Mouse (Mus musculus) hindbrain, embryonic 11.5 days (tissue): ENCODE results near the gene Golga7b. TPM values are rescaled to one million over a fixed set of nuclear protein-coding genes. Genes with fewer than 3 reads are reported as not detected.

Experiments
- ATAC-seq: fragments of 200-750 bp; cut with Nextera tagmentation; 2 replicates; pipeline ENCODE4 v1.8.0; 2017; ENCODE audit warnings: mild to moderate bottlenecking, moderate TSS enrichment, moderate library complexity; ENCODE audit not compliant: low FRiP score
- DNase-seq: peaks from one replicate; pipeline ENCODE4 v3.0.0-alpha.2; 2015; ENCODE audit warnings: low spot score
- H3K27ac ChIP-seq: fragments of 300-500 bp; sonication (generic); 2 replicates; pipeline ENCODE4 v1.5.1; 2014; ENCODE audit warnings: mild to moderate bottlenecking, low read depth, low read length
- H3K27me3 ChIP-seq: fragments of 300-500 bp; sonication (generic); 2 replicates; pipeline ENCODE4 v1.6.1; 2014; ENCODE audit warnings: mild to moderate bottlenecking, low read length, moderate library complexity, mixed read lengths; ENCODE audit not compliant: control insufficient read depth, insufficient read depth
- H3K36me3 ChIP-seq: fragments of 300-500 bp; sonication (generic); 2 replicates; pipeline ENCODE4 v1.6.1; 2014; ENCODE audit warnings: mild to moderate bottlenecking, low read length, moderate library complexity, mixed read lengths; ENCODE audit not compliant: control insufficient read depth, insufficient read depth
- H3K4me1 ChIP-seq: fragments of 300-500 bp; sonication (generic); replicated peaks from 2 replicates; pipeline ENCODE4 v1.6.1; 2014; ENCODE audit warnings: low read length, mixed read lengths; ENCODE audit not compliant: control insufficient read depth, insufficient read depth
- H3K4me2 ChIP-seq: fragments of 300-500 bp; sonication (generic); replicated peaks from 2 replicates; pipeline ENCODE4 v1.6.1; 2014; ENCODE audit warnings: mild to moderate bottlenecking, low read depth, low read length
- H3K4me3 ChIP-seq: fragments of 300-500 bp; sonication (generic); 2 replicates; pipeline ENCODE4 v1.5.1; 2014; ENCODE audit warnings: low read depth, low read length
- H3K9ac ChIP-seq: fragments of 300-500 bp; sonication (generic); 2 replicates; pipeline ENCODE4 v1.6.1; 2014; ENCODE audit warnings: low read depth, low read length
- H3K9me3 ChIP-seq: fragments of 300-500 bp; sonication (generic); 2 replicates; pipeline ENCODE4 v1.6.1; 2016; ENCODE audit warnings: low read length; ENCODE audit not compliant: control insufficient read depth
- WGBS: fragments of 180-500 bp; shearing (Covaris S2); extraction: QIAGEN DNeasy Blood & Tissue Kit; methylation state at CpG from one replicate; pipeline ENCODE4 v1.1.7; 2014; 5-methylcytosine and 5-hydroxymethylcytosine counted together
- polyA plus RNA-seq: library from polyadenylated mRNA; unstranded; fragments of >200 nt; fragmentation: Nextera tagmentation; extraction: Ambion mirVana; gene quantifications from 2 replicates; pipeline ENCODE4 v1.2.1, GENCODE M21; 2014

Gene Golga7b
- polyA plus RNA-seq, 1 experiment from 2014 or later, result 5.0 TPM

DNA sequence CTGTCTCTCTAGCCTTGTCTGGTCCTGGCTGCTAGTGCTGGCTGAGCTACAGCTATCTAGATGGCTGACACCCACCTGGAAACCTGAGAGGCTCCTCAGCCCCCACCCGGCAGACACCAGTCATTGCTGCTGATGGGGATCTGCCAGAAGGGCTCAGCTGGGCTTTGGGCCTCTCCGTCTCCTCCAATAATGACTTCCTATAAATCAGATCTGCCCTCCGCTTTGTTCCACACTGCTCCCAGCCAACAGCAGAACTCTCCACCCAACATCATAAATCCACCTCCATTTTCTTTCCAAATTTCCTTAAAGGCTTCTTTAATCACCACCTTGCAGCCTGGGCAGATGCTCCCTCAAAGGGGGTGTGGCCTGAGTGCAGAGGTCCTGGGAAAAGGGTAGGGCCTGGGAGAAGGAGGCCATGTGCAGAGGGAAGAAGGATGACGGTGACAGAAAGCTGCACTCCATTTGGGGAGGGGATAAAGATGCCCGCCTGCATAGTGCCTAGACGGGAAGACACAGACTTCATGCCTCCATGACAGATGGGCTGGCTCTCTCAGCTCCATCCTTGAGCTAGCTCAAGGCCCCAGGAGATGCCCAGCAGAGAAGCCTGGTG, 67.8 kb downstream of the Golga7b start:
- peaks cover 7% of the 10 kb centered on the region; the same call in 1 of the 2 replicates for H3K4me1 ChIP-seq
- H3K27ac ChIP-seq, result peak overlapping the region; percentile 68
- no peaks in the 10 kb centered on the region for H3K27me3 ChIP-seq
- ATAC-seq (peak; percentile 76), DNase-seq (peak; percentile 39)
- no peaks in the 10 kb centered on the region for H3K9me3 ChIP-seq
- no peaks in the 10 kb centered on the region for H3K36me3 ChIP-seq
- H3K9ac ChIP-seq, result no peak overlapping the region
- no peak overlapping the region for H3K4me3 ChIP-seq
- WGBS, result 65% methylated on average over 6 of the region's 6 CpGs
- H3K4me2 ChIP-seq, result no peak overlapping the region

DNA sequence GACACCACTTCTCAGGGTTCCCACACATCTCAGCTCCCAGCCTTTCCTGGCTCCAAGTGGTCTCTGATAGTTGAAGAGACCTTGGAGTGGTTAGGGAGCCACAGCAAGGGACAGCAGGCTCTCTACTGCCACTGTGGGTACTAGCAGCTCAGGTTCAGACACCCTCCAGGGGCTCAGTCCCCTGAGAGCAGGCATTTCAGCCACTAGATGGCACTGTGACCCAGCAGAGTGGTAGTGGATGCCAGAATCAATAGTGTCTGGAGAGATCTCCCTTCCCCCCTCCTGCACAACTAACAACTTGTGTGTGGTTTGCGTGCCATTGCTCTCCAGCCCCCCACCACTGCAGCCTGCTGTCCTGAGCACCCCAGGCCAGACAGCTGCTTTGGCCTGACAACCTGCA, 68.5 kb downstream of the Golga7b start:
- peak overlapping the region; percentile 68 for H3K27ac ChIP-seq
- peak; percentile 89 for DNase-seq

DNA sequence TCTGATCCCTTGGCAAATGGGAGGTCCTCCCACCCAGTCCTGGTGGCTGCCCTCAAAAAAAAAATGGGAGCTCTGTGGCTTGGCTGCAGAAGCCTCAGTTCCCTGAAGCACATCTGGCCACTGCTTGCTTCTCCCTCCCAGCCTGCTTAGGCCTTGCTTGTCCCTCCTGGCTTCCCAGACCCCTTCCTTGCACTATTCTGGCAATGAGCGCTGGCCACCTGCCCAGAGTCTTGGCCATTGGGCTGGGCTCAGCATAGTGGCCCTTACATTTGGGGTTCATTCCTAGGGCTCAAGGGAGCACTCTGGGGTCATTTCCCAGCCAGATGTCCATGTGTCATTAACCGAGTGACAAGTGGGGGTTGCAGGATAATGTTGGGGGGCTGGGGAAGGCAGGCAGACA, 69.2 kb downstream of the Golga7b start:
- ATAC-seq, result no peak; the same call in 1 of the 2 replicates
- H3K27ac ChIP-seq, result 0 out of 2 replicates have a peak overlapping the region, but pooled peaks have one; percentile 0
- H3K36me3 ChIP-seq, result no peaks in the 10 kb centered on the region
- H3K9ac ChIP-seq, result no peak overlapping the region
- no peak for DNase-seq
- peaks cover 7% of the 10 kb centered on the region; the same call in 1 of the 2 replicates for H3K4me1 ChIP-seq
- no peak overlapping the region for H3K4me2 ChIP-seq
- H3K27me3 ChIP-seq, result no peaks in the 10 kb centered on the region
- no peak overlapping the region for H3K4me3 ChIP-seq
- H3K9me3 ChIP-seq, result no peaks in the 10 kb centered on the region
- WGBS, result 85% methylated on average over 2 of the region's 2 CpGs

More for the DNA sequence above, 68.5 kb downstream of the Golga7b start:
- H3K9ac ChIP-seq, result no peak overlapping the region
- no peak overlapping the region for H3K4me2 ChIP-seq
- no peak overlapping the region for H3K4me3 ChIP-seq
- H3K9me3 ChIP-seq, result no peaks in the 10 kb centered on the region
- WGBS, result 6% methylated on average over 1 of the region's 1 CpGs
- H3K27me3 ChIP-seq, result no peaks in the 10 kb centered on the region
- peak; percentile 61 for ATAC-seq
- no peaks in the 10 kb centered on the region for H3K36me3 ChIP-seq
- peaks cover 7% of the 10 kb centered on the region; the same call in 1 of the 2 replicates for H3K4me1 ChIP-seq

DNA sequence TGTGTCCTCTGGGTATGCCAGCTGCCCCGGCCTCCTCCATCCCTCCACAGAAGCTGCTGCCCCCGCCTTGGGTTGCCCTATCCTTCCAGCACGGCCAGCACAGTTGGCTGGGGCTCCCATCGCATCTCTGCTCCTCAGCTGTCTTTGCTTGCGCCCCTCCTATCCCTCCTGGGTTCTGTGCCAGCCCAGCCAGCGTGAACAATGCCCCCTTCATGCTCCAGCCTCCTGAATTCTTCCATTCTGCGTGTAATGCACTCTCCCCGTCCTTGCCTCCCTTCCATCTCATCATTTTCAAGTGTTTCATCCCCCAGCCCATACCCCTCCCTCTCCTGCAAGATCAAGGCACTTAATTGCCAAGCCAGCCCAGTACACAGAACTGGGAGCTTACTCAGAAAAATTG, 69.6 kb downstream of the Golga7b start:
- Histone ChIP-seq H3K4me3 (no peak overlapping the region), H3K27ac (no peak overlapping the region), H3K36me3 (no peaks in the 10 kb centered on the region), H3K27me3 (no peaks in the 10 kb centered on the region), H3K4me1 (peaks cover 7% of the 10 kb centered on the region; the same call in 1 of the 2 replicates), H3K9me3 (no peaks in the 10 kb centered on the region), H3K4me2 (no peak overlapping the region), H3K9ac (no peak overlapping the region)
- WGBS, result 70% methylated on average over 8 of the region's 8 CpGs
- DNase-seq (no peak), ATAC-seq (no peak)

DNA sequence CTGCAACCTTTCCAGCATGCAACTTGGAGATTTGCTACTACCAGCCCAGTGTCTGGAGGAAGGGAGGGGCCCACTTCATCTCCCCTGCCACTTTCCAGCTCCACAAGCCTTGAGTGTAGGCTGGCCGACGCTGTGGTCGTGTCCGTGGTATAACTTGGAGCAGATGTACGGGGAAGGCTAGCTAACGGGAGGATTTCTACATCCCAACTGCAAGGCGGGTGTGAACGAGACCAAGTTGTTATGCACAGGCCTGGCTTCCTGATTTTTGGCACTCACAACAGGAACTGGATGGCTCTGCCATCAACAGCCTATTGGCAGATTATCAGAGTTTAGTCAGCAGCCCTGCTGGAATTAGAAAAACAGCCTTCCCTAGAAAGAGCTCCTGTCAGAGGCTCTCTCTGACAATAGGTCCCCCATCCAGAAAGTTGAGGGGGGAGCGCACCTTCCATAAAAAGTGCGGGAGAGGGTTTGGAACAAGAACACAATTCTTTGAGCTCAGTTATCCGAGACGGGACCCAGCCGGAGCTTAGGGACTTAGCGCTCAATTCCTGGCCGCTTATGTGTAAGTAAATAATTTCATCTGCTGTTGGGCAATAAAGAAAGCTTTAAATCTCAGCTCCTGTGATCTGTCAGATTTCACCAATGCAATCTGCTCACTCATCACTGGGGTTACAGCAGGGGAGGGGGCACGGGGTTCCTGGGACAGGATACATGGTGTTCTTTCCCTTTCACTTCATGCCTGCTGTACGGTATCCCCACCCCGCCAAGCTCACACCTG, 70.5 kb downstream of the Golga7b start:
- Histone ChIP-seq H3K36me3 (no peaks in the 10 kb centered on the region), H3K4me1 (peaks cover 7% of the 10 kb centered on the region; the same call in 1 of the 2 replicates), H3K4me3 (no peak overlapping the region), H3K27me3 (no peaks in the 10 kb centered on the region), H3K9ac (no peak overlapping the region), H3K4me2 (no peak overlapping the region), H3K9me3 (no peaks in the 10 kb centered on the region), H3K27ac (peak overlapping the region; percentile 58)
- no peak for ATAC-seq
- WGBS, result 68% methylated on average over 18 of the region's 18 CpGs
- DNase-seq, result no peak

Other genes starting within 250 kb of the Golga7b start
- gene Ankrd2, start 211.6 kb upstream of the Golga7b start, polyA plus RNA-seq, result not detected in 2 replicates
- 0.67 and 1.1 TPM in 2 replicates for gene Hoga1, start 202.0 kb upstream of the Golga7b start, polyA plus RNA-seq
- gene 4933411K16Rik, start 195.3 kb upstream of the Golga7b start, polyA plus RNA-seq, result 0.11 TPM in 1 of 2 replicates, not detected in the other
- 75.1 and 76.1 TPM in 2 replicates for gene Morn4, start 161.2 kb upstream of the Golga7b start, polyA plus RNA-seq
- 20.9 and 23.6 TPM in 2 replicates for gene Pi4k2a, start 157.1 kb upstream of the Golga7b start, polyA plus RNA-seq
- 11.0 and 14.1 TPM in 2 replicates for gene Avpi1, start 118.5 kb upstream of the Golga7b start, polyA plus RNA-seq
- 6.4 and 6.9 TPM in 2 replicates for gene Marveld1, start 100.2 kb upstream of the Golga7b start, polyA plus RNA-seq
- gene Zfyve27, start 83.6 kb upstream of the Golga7b start, polyA plus RNA-seq, result 17.8 and 18.4 TPM in 2 replicates
- 0.80 and 0.85 TPM in 2 replicates for gene Sfrp5, start 45.3 kb upstream of the Golga7b start, polyA plus RNA-seq
- 12.1 and 13.0 TPM in 2 replicates for gene Crtac1, start 184.2 kb downstream of the Golga7b start, polyA plus RNA-seq